ENCODE assay signal across 8 mouse cellular contexts in genomic region chr4:137722692-137723427, GRCm38 (mm10). TPM values are rescaled to one million over a fixed set of nuclear protein-coding genes. Genes with fewer than 3 reads are reported as not detected.
DNase-seq lines count a peak whose midpoint lies in the region; ATAC-seq and TF ChIP-seq lines count a peak whose summit lies in the region.

No protein-coding gene starts in this region.

- peak; percentile 96 for TF ChIP-seq CTCF in cortical plate, adult 2 months (IDR thresholded peaks at IDR 0.05; ENCODE audit: extremely low read depth, insufficient read depth, low read length)
- TF ChIP-seq CTCF in spleen, adult 2 months (IDR thresholded peaks at IDR 0.05; ENCODE audit: extremely low read depth, insufficient read depth, insufficient read length, insufficient replicate concordance): peak; percentile 73; the same call in 1 of the 2 replicates

- TF ChIP-seq POLR2A in cortical plate, adult 2 months (IDR thresholded peaks at IDR 0.05; ENCODE audit: extremely low read depth, insufficient read depth, low read length): no peak
- TF ChIP-seq POLR2A in spleen, adult 2 months (IDR thresholded peaks at IDR 0.05; ENCODE audit: low read depth, low read length): no peak

- WGBS in intestine, embryonic 15.5 days: 27% methylated on average over 12 of the region's 12 CpGs
- 24% methylated on average over 12 of the region's 12 CpGs for WGBS in midbrain, embryonic 13.5 days
- 11% methylated on average over 12 of the region's 12 CpGs for WGBS in spleen, adult 2 months

- H3K36me3 ChIP-seq in intestine, embryonic 15.5 days: no peaks in the 10 kb centered on the region
- H3K36me3 ChIP-seq in midbrain, embryonic 13.5 days: 0 out of 2 replicates have a peak, but pooled peaks cover 4% of the 10 kb centered on the region
- no peaks in the 10 kb centered on the region for H3K36me3 ChIP-seq in spleen, adult 2 months (ENCODE audit: control insufficient read depth, insufficient read depth, low read length)

- H3K9me3 ChIP-seq in intestine, embryonic 15.5 days: no peaks in the 10 kb centered on the region
- no peaks in the 10 kb centered on the region for H3K9me3 ChIP-seq in midbrain, embryonic 13.5 days

- intact Hi-C loops in left cerebral cortex, postnatal 4 days (cut with DNase I): no loop called here

- peak overlapping the region; percentile 22; the same call in 1 of the 2 replicates for H3K4me2 ChIP-seq in intestine, embryonic 15.5 days (replicated peaks)
- peak overlapping the region; percentile 25 for H3K4me2 ChIP-seq in midbrain, embryonic 13.5 days (replicated peaks)

- H3K27me3 ChIP-seq in intestine, embryonic 15.5 days (replicated peaks): peaks cover 19% of the 10 kb centered on the region
- peaks cover 32% of the 10 kb centered on the region for H3K27me3 ChIP-seq in midbrain, embryonic 13.5 days
- H3K27me3 ChIP-seq in spleen, adult 2 months (ENCODE audit: control insufficient read depth, insufficient read depth, low read length): no peaks in the 10 kb centered on the region

- H3K4me1 ChIP-seq in cortical plate, adult 2 months (ENCODE audit: control insufficient read depth, insufficient read depth, low read length): peaks cover 3% of the 10 kb centered on the region; the same call in 1 of the 2 replicates
- H3K4me1 ChIP-seq in intestine, embryonic 15.5 days (replicated peaks): peaks cover 20% of the 10 kb centered on the region
- H3K4me1 ChIP-seq in midbrain, embryonic 13.5 days (replicated peaks): peaks cover 53% of the 10 kb centered on the region
- H3K4me1 ChIP-seq in spleen, adult 2 months (ENCODE audit: control insufficient read depth, insufficient read depth, insufficient read length): no peaks in the 10 kb centered on the region; the same call in 1 of the 2 replicates

- ATAC-seq in intestine, embryonic 15.5 days: no peak; the same call in 1 of the 2 replicates
- ATAC-seq in midbrain, embryonic 13.5 days: peak; percentile 21

- H3K27ac ChIP-seq in cortical plate, adult 2 months (ENCODE audit: insufficient read depth, low read length): 0 out of 2 replicates have a peak overlapping the region, but pooled peaks have one; percentile 12
- H3K27ac ChIP-seq in intestine, embryonic 15.5 days: no peak overlapping the region
- H3K27ac ChIP-seq in midbrain, embryonic 13.5 days: no peak overlapping the region
- H3K27ac ChIP-seq in spleen, adult 2 months (ENCODE audit: insufficient read depth, low read length): no peak overlapping the region

- H3K4me3 ChIP-seq in cortical plate, adult 2 months (ENCODE audit: insufficient read depth, low read length): no peak overlapping the region
- H3K4me3 ChIP-seq in intestine, embryonic 15.5 days (replicated peaks): no peak overlapping the region
- H3K4me3 ChIP-seq in midbrain, embryonic 13.5 days (replicated peaks): no peak overlapping the region
- H3K4me3 ChIP-seq in spleen, adult 2 months (ENCODE audit: extremely low read depth, insufficient read depth, insufficient read length): no peak overlapping the region

- no peak overlapping the region for H3K9ac ChIP-seq in intestine, embryonic 15.5 days
- H3K9ac ChIP-seq in midbrain, embryonic 13.5 days (replicated peaks): peak overlapping the region; percentile 34; the same call in 1 of the 2 replicates

- peak; percentile 70 for DNase-seq in urinary bladder, postnatal 14 days (ENCODE audit: low spot score)
- DNase-seq in urinary bladder, postnatal 10 days (ENCODE audit: low spot score): no peak
- DNase-seq in gastrocnemius, postnatal 10 days: peak; percentile 81
- peak; percentile 85 for DNase-seq in left cerebral cortex, postnatal 4 days
- peak in 1 of 2 experiments; percentile 57 for DNase-seq in spleen, adult 2 months (ENCODE audit: low read depth in 1 of 2, low spot score in 2 of 2)

RNA-seq across cellular contexts. Expression of gene Rap1gap, which starts 58.3 kb away (rescaled TPM):
- polyA plus RNA-seq in cortical plate, adult 2 months (2012; rRNA removed): 339 and 383 TPM in 2 replicates
- total RNA-seq in gastrocnemius, postnatal 10 days (2021): 1 to 10 TPM; 5.3 to 5.6 TPM
- 22.7 and 47.2 TPM in 2 replicates for polyA plus RNA-seq in intestine, embryonic 15.5 days (2015; fragmentation: Nextera tagmentation; extraction: Ambion mirVana)
- total RNA-seq in left cerebral cortex, postnatal 4 days (2021): 100 to 1,000 TPM; 147 to 164 TPM
- polyA plus RNA-seq in midbrain, embryonic 13.5 days (2015; fragmentation: Nextera tagmentation; extraction: Ambion mirVana): 28.5 and 30.4 TPM in 2 replicates
- polyA plus RNA-seq in spleen, adult 2 months (2012; rRNA removed): 49.3 and 56.1 TPM in 2 replicates
